Mouse (Mus musculus) limb, embryonic 13.5 days (tissue): Measurements from ENCODE around the gene Tmem86b. TPM values are rescaled to one million over a fixed set of nuclear protein-coding genes. Genes with fewer than 3 reads are reported as not detected.
"Not testable (repeated sequence)": the region's sequence is repeated elsewhere in the genome, so short reads cannot be mapped to it uniquely, and the experiment has no call there.

Experiments
- ATAC-seq: fragments of 200-750 bp; cut with Nextera tagmentation; 2 replicates; pipeline ENCODE4 v1.8.0; 2017; ENCODE audit warnings: low read depth, moderate number of reproducible peaks, moderate TSS enrichment; ENCODE audit not compliant: low FRiP score
- H3K27ac ChIP-seq: fragments of 300-500 bp; sonication (generic); 2 replicates; pipeline ENCODE4 v1.5.1; 2015; ENCODE audit warnings: inconsistent platforms, mild to moderate bottlenecking, moderate library complexity
- H3K27me3 ChIP-seq: fragments of 300-500 bp; sonication (generic); 2 replicates; pipeline ENCODE4 v1.6.1; 2015; ENCODE audit warnings: mild to moderate bottlenecking, inconsistent platforms
- H3K36me3 ChIP-seq: fragments of 300-500 bp; sonication (generic); 2 replicates; pipeline ENCODE4 v1.6.1; 2015; ENCODE audit warnings: inconsistent platforms, mild to moderate bottlenecking, moderate library complexity
- H3K4me1 ChIP-seq: fragments of 300-500 bp; sonication (generic); 2 replicates; pipeline ENCODE4 v1.6.1; 2015; ENCODE audit warnings: inconsistent platforms
- H3K4me2 ChIP-seq: fragments of 300-500 bp; sonication (generic); replicated peaks from 2 replicates; pipeline ENCODE4 v1.6.1; 2015; ENCODE audit warnings: inconsistent platforms, mild to moderate bottlenecking, moderate library complexity
- H3K4me3 ChIP-seq: fragments of 300-500 bp; sonication (generic); 2 replicates; pipeline ENCODE4 v1.5.1; 2015; ENCODE audit warnings: moderate library complexity, mild to moderate bottlenecking, inconsistent platforms
- H3K9ac ChIP-seq: fragments of 300-500 bp; sonication (generic); 2 replicates; pipeline ENCODE4 v1.6.1; 2015; ENCODE audit warnings: mild to moderate bottlenecking, inconsistent platforms
- H3K9me3 ChIP-seq: fragments of 300-500 bp; sonication (generic); 2 replicates; pipeline ENCODE4 v1.6.1; 2016; ENCODE audit warnings: inconsistent platforms
- WGBS: fragments of 180-500 bp; shearing (Covaris S2); methylation state at CpG from one replicate; pipeline ENCODE4 v1.1.7; 2015; 5-methylcytosine and 5-hydroxymethylcytosine counted together
- microRNA-seq: library from miRNA; unstranded; fragments of <30 nt; microRNA quantifications from one replicate; pipeline ENCODE4, GENCODE M21; 2016
- polyA plus RNA-seq: library from polyadenylated mRNA; unstranded; fragments of >200 nt; fragmentation: Nextera tagmentation; extraction: Ambion mirVana; gene quantifications from 2 replicates; pipeline ENCODE4 v1.2.1, GENCODE M21; 2015

The Tmem86b gene
- polyA plus RNA-seq, 1 experiment from 2014 or later = 1.3 TPM

GRCm38 (mm10) chr7:4612386-4612785, 18.8 kb downstream of the Tmem86b start:
- no peaks in the 10 kb centered on the region for H3K9me3 ChIP-seq
- no peak overlapping the region for H3K9ac ChIP-seq
- no peak for ATAC-seq
- no peak overlapping the region for H3K27ac ChIP-seq
- H3K4me2 ChIP-seq = no peak overlapping the region
- H3K4me1 ChIP-seq = no peaks in the 10 kb centered on the region
- H3K4me3 ChIP-seq = no peak overlapping the region
- WGBS = 43% methylated on average over 8 of the region's 8 CpGs
- H3K27me3 ChIP-seq = no peaks in the 10 kb centered on the region
- no peaks in the 10 kb centered on the region for H3K36me3 ChIP-seq

GRCm38 (mm10) chr7:4611921-4612341, 19.3 kb downstream of the Tmem86b start:
- WGBS = 58% methylated on average over 12 of the region's 12 CpGs
- Histone ChIP-seq H3K4me1 (no peaks in the 10 kb centered on the region), H3K9ac (no peak overlapping the region), H3K27me3 (no peaks in the 10 kb centered on the region), H3K9me3 (no peaks in the 10 kb centered on the region), H3K4me3 (no peak overlapping the region), H3K27ac (no peak overlapping the region), H3K36me3 (no peaks in the 10 kb centered on the region), H3K4me2 (no peak overlapping the region)
- ATAC-seq = no peak

- no peak for ATAC-seq
- no peaks in the 10 kb centered on the region for H3K4me1 ChIP-seq
- no peak overlapping the region for H3K4me2 ChIP-seq
- no peaks in the 10 kb centered on the region for H3K9me3 ChIP-seq
- no peaks in the 10 kb centered on the region for H3K27me3 ChIP-seq
- WGBS = 80% methylated on average over 12 of the region's 12 CpGs
- no peak overlapping the region for H3K27ac ChIP-seq
- no peak overlapping the region for H3K9ac ChIP-seq
- no peak overlapping the region for H3K4me3 ChIP-seq
- no peaks in the 10 kb centered on the region for H3K36me3 ChIP-seq
Measured at GRCm38 (mm10) chr7:4611511-4611910, 19.7 kb downstream of the Tmem86b start.

- Histone ChIP-seq H3K9ac (no peak overlapping the region), H3K4me2 (no peak overlapping the region), H3K27ac (no peak overlapping the region), H3K4me1 (no peaks in the 10 kb centered on the region), H3K4me3 (no peak overlapping the region), H3K9me3 (no peaks in the 10 kb centered on the region), H3K27me3 (no peaks in the 10 kb centered on the region), H3K36me3 (no peaks in the 10 kb centered on the region)
- WGBS = 67% methylated on average over 5 of the region's 5 CpGs
- no peak for ATAC-seq
Measured at GRCm38 (mm10) chr7:4608002-4608401, 23.2 kb downstream of the Tmem86b start.

GRCm38 (mm10) chr7:4603873-4604272, 27.3 kb downstream of the Tmem86b start, which contains the start of gene Ptprh:
TSS of gene Ptprh (minus strand) at chr7:4604041.
- Histone ChIP-seq H3K4me3 (no peak within 1 kb of the TSS), H3K4me1 (no peaks in the 10 kb centered on the region), H3K27ac (no peak within 1 kb of the TSS), H3K9ac (no peak within 1 kb of the TSS), H3K36me3 (no peaks in the 10 kb centered on the region), H3K27me3 (no peaks in the 10 kb centered on the region), H3K9me3 (no peaks in the 10 kb centered on the region), H3K4me2 (no peak within 1 kb of the TSS)
- WGBS = 77% methylated on average over 6 of the region's 6 CpGs
- ATAC-seq = no peak

- Histone ChIP-seq H3K36me3 (no peaks in the 10 kb centered on the region), H3K27me3 (no peaks in the 10 kb centered on the region), H3K4me3 (no peak overlapping the region), H3K9ac (no peak overlapping the region), H3K4me1 (no peaks in the 10 kb centered on the region), H3K4me2 (no peak overlapping the region), H3K9me3 (no peaks in the 10 kb centered on the region), H3K27ac (no peak overlapping the region)
- 83% methylated on average over 6 of the region's 6 CpGs for WGBS
- ATAC-seq = no peak
Measured at GRCm38 (mm10) chr7:4602969-4603368, 28.3 kb downstream of the Tmem86b start.

- H3K27ac ChIP-seq, H3K4me1 ChIP-seq, H3K9me3 ChIP-seq, H3K27me3 ChIP-seq, H3K36me3 ChIP-seq, ATAC-seq, H3K4me2 ChIP-seq, H3K4me3 ChIP-seq, H3K9ac ChIP-seq: not testable (repeated sequence)
- whole genome bisulfite sequencing = 71% methylated on average over 4 of the region's 4 CpGs
Measured at GRCm38 (mm10) chr7:4597046-4597445, 34.2 kb downstream of the Tmem86b start.

- not testable (repeated sequence) for H3K4me2 ChIP-seq, H3K4me1 ChIP-seq, H3K27me3 ChIP-seq, H3K9ac ChIP-seq, H3K36me3 ChIP-seq, H3K4me3 ChIP-seq, H3K9me3 ChIP-seq, H3K27ac ChIP-seq, ATAC-seq
- 89% methylated on average over 3 of the region's 3 CpGs for WGBS
Measured at GRCm38 (mm10) chr7:4581481-4581880, 49.7 kb downstream of the Tmem86b start.

Small RNA genes lying within 50 kb of the gene (microRNA-seq; reads per million reads assigned to microRNA genes)
- not detected for gene Gm23577

Other genes starting within 250 kb of the Tmem86b start
- 0.09 and 0.33 TPM in 2 replicates for gene Gp6, start 233.7 kb downstream of the Tmem86b start, polyA plus RNA-seq
- gene Rdh13, start 185.8 kb downstream of the Tmem86b start, polyA plus RNA-seq = 29.2 and 32.1 TPM in 2 replicates
- gene Eps8l1, start 170.7 kb downstream of the Tmem86b start, polyA plus RNA-seq = 5.9 and 6.3 TPM in 2 replicates
- 43.8 and 50.2 TPM in 2 replicates for gene Ppp1r12c, start 129.7 kb downstream of the Tmem86b start, polyA plus RNA-seq
- gene Tnnt1, start 115.0 kb downstream of the Tmem86b start, polyA plus RNA-seq = 298 and 309 TPM in 2 replicates
- gene Tnni3, start 107.2 kb downstream of the Tmem86b start, polyA plus RNA-seq = 4.9 and 5.5 TPM in 2 replicates
- 3.0 and 3.3 TPM in 2 replicates for gene Dnaaf3, start 99.0 kb downstream of the Tmem86b start, polyA plus RNA-seq
- gene Syt5, start 83.9 kb downstream of the Tmem86b start, polyA plus RNA-seq = 5.5 and 6.0 TPM in 2 replicates
- not detected in 2 replicates for gene Ptprh, start 27.4 kb downstream of the Tmem86b start, polyA plus RNA-seq
- 9.0 and 9.9 TPM in 2 replicates for gene Ppp6r1, start 27.6 kb upstream of the Tmem86b start, polyA plus RNA-seq
- 93.6 and 95.4 TPM in 2 replicates for gene Hspbp1, start 53.6 kb upstream of the Tmem86b start, polyA plus RNA-seq
- gene Brsk1, start 59.2 kb upstream of the Tmem86b start, polyA plus RNA-seq = 2.2 and 2.3 TPM in 2 replicates
- gene Tmem150b, start 93.8 kb upstream of the Tmem86b start, polyA plus RNA-seq = 0.13 TPM in 2 replicates
- 61.6 and 65.3 TPM in 2 replicates for gene Kmt5c, start 108.7 kb upstream of the Tmem86b start, polyA plus RNA-seq
- gene Cox6b2, start 121.7 kb upstream of the Tmem86b start, polyA plus RNA-seq = 67.5 and 68.6 TPM in 2 replicates
- gene Fam71e2, start 139.9 kb upstream of the Tmem86b start, polyA plus RNA-seq = not detected in 2 replicates
- gene Il11, start 151.4 kb upstream of the Tmem86b start, polyA plus RNA-seq = 0.26 and 0.39 TPM in 2 replicates
- gene Tmem190, start 151.5 kb upstream of the Tmem86b start, polyA plus RNA-seq = not detected in 2 replicates
- 7.3 and 7.9 TPM in 2 replicates for gene Tmem238, start 158.2 kb upstream of the Tmem86b start, polyA plus RNA-seq
- gene Rpl28, start 161.5 kb upstream of the Tmem86b start, polyA plus RNA-seq = 290 and 292 TPM in 2 replicates
- 328 and 349 TPM in 2 replicates for gene Ube2s, start 181.2 kb upstream of the Tmem86b start, polyA plus RNA-seq
- gene Shisa7, start 213.3 kb upstream of the Tmem86b start, polyA plus RNA-seq = 0.17 and 0.33 TPM in 2 replicates
- gene Isoc2b, start 238.8 kb upstream of the Tmem86b start, polyA plus RNA-seq = 5.6 and 6.4 TPM in 2 replicates
- 1.2 and 1.3 TPM in 2 replicates for gene Isoc2a, start 245.7 kb upstream of the Tmem86b start, polyA plus RNA-seq